Mouse (Mus musculus) testis, adult 2 months (tissue): ENCODE data around the gene Rlf. TPM values are rescaled to one million over a fixed set of nuclear protein-coding genes. Genes with fewer than 3 reads are reported as not detected.

Experiments
- H3K27ac ChIP-seq: fragments of 200-500 bp; 2 replicates; pipeline ENCODE4 v1.5.1; 2012; ENCODE audit warnings: low read depth, low read length; ENCODE audit not compliant: control insufficient read depth, insufficient read depth
- H3K27me3 ChIP-seq: fragments of 200-500 bp; 2 replicates; pipeline ENCODE4 v1.6.1; 2012; ENCODE audit warnings: mild to moderate bottlenecking, low read length, moderate library complexity; ENCODE audit not compliant: control insufficient read depth, insufficient read depth
- H3K36me3 ChIP-seq: fragments of 200-500 bp; 2 replicates; pipeline ENCODE4 v1.6.1; 2012; ENCODE audit warnings: mild to moderate bottlenecking, low read length; ENCODE audit not compliant: control insufficient read depth, insufficient read depth
- H3K4me1 ChIP-seq: fragments of 200-500 bp; 2 replicates; pipeline ENCODE4 v1.6.1; 2012; ENCODE audit warnings: low read length; ENCODE audit not compliant: control insufficient read depth, insufficient read depth
- H3K4me3 ChIP-seq: fragments of 200-500 bp; 2 replicates; pipeline ENCODE4 v1.5.1; 2012; ENCODE audit warnings: low read depth, mild to moderate bottlenecking, low read length, moderate library complexity, mixed read lengths; ENCODE audit not compliant: control insufficient read depth
- CTCF ChIP-seq: fragments of 200-500 bp; IDR thresholded peaks from 2 replicates; pipeline ENCODE4 v1.5.1; 2012; ENCODE audit warnings: low read depth, mild to moderate bottlenecking, inconsistent platforms, low read length, moderate library complexity; ENCODE audit not compliant: control insufficient read depth, insufficient read depth, insufficient replicate concordance
- POLR2A ChIP-seq: fragments of 200-500 bp; IDR thresholded peaks from 2 replicates; pipeline ENCODE4 v1.6.1; 2012; ENCODE audit warnings: low read depth, mild to moderate bottlenecking, inconsistent platforms, low read length, moderate library complexity; ENCODE audit not compliant: control insufficient read depth
- polyA plus RNA-seq: library from polyadenylated mRNA; depleted of rRNA; stranded (reverse); fragments of >200 nt; gene quantifications from 2 replicates; pipeline ENCODE4 v1.2.3, GENCODE M21; 2012

Rlf gene
- polyA plus RNA-seq, 1 experiment, result 4.7 TPM

- H3K27ac ChIP-seq, result no peak overlapping the region
- TF ChIP-seq CTCF, result no peak
- TF ChIP-seq POLR2A, result no peak
- H3K4me3 ChIP-seq, result no peak overlapping the region
- H3K4me1 ChIP-seq, result no peaks in the 10 kb centered on the region
- H3K36me3 ChIP-seq, result no peaks in the 10 kb centered on the region
- H3K27me3 ChIP-seq, result no peaks in the 10 kb centered on the region
These were observed 10.3 kb upstream of the Rlf start for GRCm38 (mm10) chr4:121225177-121225576.

- H3K4me1 ChIP-seq, result no peaks in the 10 kb centered on the region
- no peaks in the 10 kb centered on the region for H3K36me3 ChIP-seq
- no peak for TF ChIP-seq POLR2A
- no peak overlapping the region for H3K4me3 ChIP-seq
- no peak overlapping the region for H3K27ac ChIP-seq
- H3K27me3 ChIP-seq, result no peaks in the 10 kb centered on the region
These were observed 8.3 kb upstream of the Rlf start for GRCm38 (mm10) chr4:121223136-121223535.

DNA sequence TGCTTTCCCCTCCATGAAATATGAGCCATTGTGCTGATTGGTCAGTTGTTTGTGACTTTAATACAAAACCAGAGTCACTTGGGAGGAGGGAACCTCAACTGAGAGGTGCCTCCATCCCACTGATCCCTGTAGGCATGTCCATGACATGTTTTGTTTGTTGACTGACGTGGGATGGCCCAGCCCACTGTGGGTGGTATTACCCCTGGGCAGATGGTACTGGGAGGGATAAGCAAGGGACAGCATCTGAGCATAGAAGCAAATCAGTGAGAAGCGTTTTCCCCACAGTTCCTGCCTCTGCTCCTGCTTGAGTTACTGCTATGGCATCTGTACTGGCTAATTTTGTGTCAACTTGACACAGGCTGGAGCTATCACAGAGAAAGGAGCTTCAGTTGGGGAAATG lies 1.3 kb upstream of the Rlf start:
- TF ChIP-seq CTCF, result no peak
- no peak for TF ChIP-seq POLR2A
- H3K4me3 ChIP-seq, result peak overlapping the region; percentile 78
- H3K27ac ChIP-seq, result no peak overlapping the region
- H3K27me3 ChIP-seq, result no peaks in the 10 kb centered on the region
- no peaks in the 10 kb centered on the region for H3K36me3 ChIP-seq
- peaks cover 2% of the 10 kb centered on the region for H3K4me1 ChIP-seq

DNA sequence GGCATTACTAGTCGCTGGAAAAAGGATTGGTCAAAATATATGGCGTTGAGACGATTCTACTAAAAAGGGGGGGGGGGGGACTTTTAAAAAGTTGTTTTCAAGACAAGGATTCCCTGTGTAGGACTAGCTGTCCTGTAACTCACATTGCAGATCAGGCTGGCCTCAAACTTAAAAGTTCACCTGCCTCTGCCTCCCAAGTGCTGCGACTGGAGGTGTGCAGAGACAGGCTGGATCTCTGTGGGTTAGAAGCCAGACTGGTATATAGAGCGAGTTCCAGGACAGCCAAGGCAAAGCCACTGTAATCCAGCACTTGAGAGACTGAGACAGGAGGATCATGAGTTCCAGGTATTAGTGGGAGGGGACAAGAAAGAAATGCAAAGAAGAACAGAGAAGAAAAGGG lies 605 bp upstream of the Rlf start:
- H3K4me1 ChIP-seq, result peaks cover 2% of the 10 kb centered on the region
- no peaks in the 10 kb centered on the region for H3K27me3 ChIP-seq
- peak overlapping the region; percentile 69 for H3K27ac ChIP-seq
- peak overlapping the region; percentile 97 for H3K4me3 ChIP-seq
- no peaks in the 10 kb centered on the region for H3K36me3 ChIP-seq
- TF ChIP-seq POLR2A, result no peak

DNA sequence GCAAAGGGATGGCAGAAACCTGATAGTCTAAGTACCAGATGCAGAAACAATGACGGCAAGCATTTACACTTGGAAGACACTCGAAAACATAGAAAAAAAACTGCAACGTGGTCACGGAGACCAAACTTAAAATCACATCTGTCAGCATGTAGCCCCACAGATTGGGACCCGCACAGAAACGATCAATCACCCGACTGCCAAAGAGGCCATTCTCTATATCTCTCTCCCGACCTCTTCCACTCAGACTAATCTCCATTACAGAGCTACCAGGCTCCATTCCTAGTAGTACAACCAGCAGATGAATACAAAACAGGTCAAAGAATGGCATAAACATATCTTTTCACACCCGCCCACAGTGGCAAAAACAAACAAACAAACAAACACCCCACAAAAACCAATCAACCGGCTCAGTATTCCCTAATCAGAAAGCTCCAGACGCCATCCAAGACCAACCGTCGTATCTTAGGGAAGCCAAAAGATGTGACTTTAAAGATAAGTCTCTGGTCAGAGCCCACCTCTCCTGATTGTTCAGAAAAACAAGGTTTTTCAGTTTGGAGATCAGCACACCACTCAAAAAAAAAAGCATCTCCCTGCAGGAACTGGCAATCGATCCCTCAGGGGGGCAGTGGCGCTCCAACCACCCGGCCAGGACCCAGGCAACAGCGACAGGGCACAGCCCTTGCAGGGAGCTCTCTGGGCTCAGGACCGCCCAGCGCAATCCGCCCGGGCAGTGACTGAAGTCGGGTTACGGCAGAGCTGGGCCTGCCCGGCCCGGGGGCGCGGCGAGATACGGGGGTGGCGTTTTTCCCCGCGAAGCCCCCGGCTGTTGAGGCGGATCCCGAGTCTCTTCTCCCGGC lies 720 bp downstream of the Rlf start:
- H3K27ac ChIP-seq, result peak overlapping the region; percentile 90
- peaks cover 2% of the 10 kb centered on the region for H3K4me1 ChIP-seq
- peak overlapping the region; percentile 97 for H3K4me3 ChIP-seq
- no peaks in the 10 kb centered on the region for H3K27me3 ChIP-seq
- no peak for TF ChIP-seq CTCF
- TF ChIP-seq POLR2A, result no peak
- no peaks in the 10 kb centered on the region for H3K36me3 ChIP-seq

GRCm38 (mm10) chr4:121208911-121209310 lies 6.0 kb downstream of the Rlf start:
- H3K4me1 ChIP-seq, result no peaks in the 10 kb centered on the region; the same call in 1 of the 2 replicates
- TF ChIP-seq POLR2A (no peak), CTCF (no peak)
- H3K27me3 ChIP-seq, result no peaks in the 10 kb centered on the region
- peak overlapping the region; percentile 54 for H3K4me3 ChIP-seq
- no peak overlapping the region for H3K27ac ChIP-seq
- H3K36me3 ChIP-seq, result no peaks in the 10 kb centered on the region

DNA sequence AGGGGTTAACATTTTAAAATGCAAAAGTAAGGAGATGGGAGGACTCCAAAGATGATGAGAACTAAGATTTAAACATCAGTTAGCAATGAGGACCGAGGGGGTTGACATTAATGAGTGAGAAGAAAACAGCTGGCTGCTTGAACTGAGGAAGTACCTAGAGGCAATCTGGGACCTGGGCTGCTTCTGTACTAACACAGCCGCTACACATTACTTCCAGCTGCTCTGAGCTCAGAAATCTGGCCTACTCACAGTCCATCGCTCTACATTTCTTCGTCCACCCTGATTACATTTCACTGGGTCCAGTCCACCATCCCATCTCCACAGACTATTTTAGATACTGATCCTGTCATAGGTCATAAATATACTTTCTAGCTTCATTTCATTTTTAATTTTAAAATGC lies 17.0 kb downstream of the Rlf start:
- Histone ChIP-seq H3K27me3 (no peaks in the 10 kb centered on the region), H3K4me3 (no peak overlapping the region), H3K36me3 (no peaks in the 10 kb centered on the region), H3K27ac (no peak overlapping the region), H3K4me1 (no peaks in the 10 kb centered on the region)
- TF ChIP-seq CTCF (no peak), POLR2A (no peak)
